Mouse (Mus musculus): Measurements from ENCODE around the gene Smyd3.

Smyd3 gene

GRCm38 (mm10) chr1:179120217-179120966 lies 397.4 kb downstream of the Smyd3 start:
- in situ Hi-C loops (cut with MboI): no loop called here

DNA sequence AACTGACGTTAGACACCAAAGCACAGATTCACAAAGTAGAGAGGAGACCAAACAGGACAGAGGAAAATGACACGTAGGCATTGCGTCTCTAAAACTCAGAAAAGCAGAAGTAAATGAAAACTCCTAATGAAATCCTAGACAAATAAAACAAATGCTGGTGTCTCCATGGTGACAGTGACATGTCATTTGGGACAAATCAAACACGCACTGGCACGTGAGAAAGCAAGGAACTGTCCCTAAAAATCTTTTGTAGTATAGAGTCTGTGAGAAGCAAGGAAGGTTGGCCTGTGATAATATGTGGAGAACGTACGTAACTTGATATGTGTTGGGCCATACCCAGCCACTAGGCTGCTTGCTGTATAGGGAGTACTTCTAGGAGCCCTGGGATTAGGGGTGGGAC lies 399.2 kb downstream of the Smyd3 start:
- in situ Hi-C loops (cut with MboI): no loop called here

- in situ Hi-C loops (cut with MboI): no loop called here
Measured at GRCm38 (mm10) chr1:179116729-179117663, 400.8 kb downstream of the Smyd3 start.

GRCm38 (mm10) chr1:179114833-179115495 lies 402.9 kb downstream of the Smyd3 start:
- in situ Hi-C loops (cut with MboI): no loop called here

DNA sequence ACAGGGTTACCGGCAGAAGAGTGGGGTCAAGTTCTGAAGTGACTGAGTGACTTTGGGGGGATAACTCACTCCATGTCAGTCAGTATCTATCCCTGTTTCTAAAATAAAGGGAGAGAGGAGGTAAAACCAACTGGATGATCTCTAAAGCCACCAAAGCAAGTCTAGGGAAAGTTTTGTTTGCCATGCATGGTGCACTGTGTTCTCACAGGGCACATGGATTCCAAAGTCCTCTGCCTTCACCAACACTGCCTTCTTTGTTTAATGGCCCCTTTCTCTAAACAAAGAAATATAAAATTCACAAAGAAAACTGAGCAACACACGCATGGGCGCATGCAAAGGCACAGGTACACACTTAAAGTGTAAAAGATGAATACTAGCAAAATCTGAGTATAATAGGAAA lies 403.5 kb downstream of the Smyd3 start:
- in situ Hi-C loops (cut with MboI): no loop called here

DNA sequence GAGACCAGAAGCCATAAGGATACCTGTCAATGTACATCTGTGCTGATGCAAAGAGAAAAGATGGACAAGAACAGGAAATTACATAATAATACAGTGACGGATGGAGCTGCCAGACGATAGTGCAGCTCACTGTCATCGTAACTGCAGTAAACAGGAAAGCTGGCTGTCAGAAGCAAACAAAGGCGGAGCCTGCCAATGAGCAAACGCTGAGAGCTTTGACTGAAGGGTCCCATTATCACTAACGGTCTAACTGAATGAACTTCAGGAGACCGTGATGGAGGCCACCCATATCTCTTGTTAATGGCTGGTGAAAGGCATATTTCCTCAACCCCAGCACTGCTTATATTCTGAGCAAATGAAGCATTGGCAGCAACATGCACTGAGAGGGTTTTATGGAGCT lies 409.1 kb downstream of the Smyd3 start:
- in situ Hi-C loops (cut with MboI): no loop called here

- in situ Hi-C loops (cut with MboI): no loop called here
Measured at GRCm38 (mm10) chr1:179107761-179108694, 409.8 kb downstream of the Smyd3 start.

DNA sequence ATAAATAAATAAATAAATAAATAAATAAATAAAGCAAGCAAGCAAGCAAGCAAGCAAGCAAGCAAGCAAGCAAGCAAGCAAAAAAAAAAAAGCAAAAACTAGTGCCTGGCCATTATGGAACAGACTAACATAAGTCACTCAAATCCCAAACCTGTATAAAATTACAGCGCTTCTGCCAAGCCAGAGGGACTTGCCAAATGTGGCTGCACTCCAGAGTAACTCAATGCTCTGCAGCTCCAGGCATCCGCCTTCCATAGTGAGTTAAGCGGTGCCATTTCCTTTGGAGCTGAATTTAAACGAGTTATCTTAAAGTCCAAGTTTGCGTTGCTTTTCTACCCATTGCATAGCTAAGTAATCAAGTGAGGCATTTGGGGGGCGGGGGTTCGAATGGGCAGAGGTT lies 410.6 kb downstream of the Smyd3 start:
- in situ Hi-C loops (cut with MboI): no loop called here

DNA sequence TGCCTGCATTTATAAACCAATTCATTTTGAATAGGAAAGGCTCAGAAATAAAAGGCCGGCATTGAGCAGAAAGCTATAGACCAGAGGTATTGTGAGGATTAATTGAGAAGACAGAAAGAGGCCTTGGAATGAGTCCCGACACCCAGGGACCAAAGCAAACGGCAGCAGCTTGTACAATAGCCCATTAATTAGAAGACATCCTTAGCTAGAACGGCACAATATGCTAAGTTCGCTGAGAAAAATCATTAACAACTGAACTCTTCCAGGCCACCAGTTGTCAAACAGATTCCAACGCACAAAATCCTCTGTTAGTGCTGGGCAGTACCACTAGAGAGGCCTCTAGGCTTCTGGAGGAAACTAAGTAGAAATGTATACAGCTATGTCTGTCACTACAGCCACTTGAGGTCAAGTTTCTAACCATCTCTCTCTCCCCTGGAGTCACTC lies 411.1 kb downstream of the Smyd3 start:
- in situ Hi-C loops (cut with MboI): no loop called here

- in situ Hi-C loops (cut with MboI): no loop called here
Measured at GRCm38 (mm10) chr1:179106103-179106701, 411.6 kb downstream of the Smyd3 start.

- in situ Hi-C loops (cut with MboI): no loop called here
Measured at GRCm38 (mm10) chr1:179104447-179104846, 413.4 kb downstream of the Smyd3 start.

DNA sequence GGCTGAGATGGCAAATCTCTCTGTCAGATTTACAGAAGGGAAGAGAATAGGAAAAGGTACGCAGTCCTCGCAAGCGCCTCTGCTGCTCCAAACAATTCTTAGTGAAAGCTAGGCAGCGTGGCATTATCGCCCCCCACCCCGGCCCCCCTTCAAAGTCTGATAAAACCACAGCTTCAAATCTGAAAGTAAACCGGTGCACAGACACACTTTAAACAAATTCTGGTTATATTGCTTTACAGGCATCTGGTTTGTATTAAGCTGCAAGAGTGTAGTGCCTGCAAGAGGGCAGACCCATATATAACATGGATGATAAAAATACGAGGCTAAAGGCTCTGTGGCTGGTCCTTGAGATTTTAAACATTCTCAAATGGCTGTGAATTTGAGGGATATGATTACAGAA lies 420.8 kb downstream of the Smyd3 start:
- in situ Hi-C loops (cut with MboI): no loop called here

DNA sequence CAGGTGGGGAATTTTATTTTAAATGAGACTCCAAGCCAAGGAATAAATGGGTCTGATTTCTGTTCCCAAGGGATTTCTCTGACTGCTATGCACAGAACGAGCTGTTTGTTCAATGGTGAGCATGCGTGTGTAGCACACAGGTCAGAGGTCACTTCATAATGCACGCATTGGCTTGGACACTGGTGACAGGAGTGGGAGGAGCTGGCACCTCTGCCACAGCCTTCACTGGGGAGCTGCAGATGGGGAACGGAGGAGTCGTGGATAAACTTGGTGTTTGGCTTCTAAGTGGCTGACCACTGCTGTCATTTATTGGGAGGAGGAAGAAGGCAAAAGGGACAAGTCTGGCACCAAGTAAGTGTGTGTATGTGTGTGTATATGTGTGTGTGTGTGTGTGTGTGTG lies 421.5 kb downstream of the Smyd3 start:
- in situ Hi-C loops (cut with MboI): no loop called here

- in situ Hi-C loops (cut with MboI): no loop called here
Measured at GRCm38 (mm10) chr1:179089174-179089573, 428.7 kb downstream of the Smyd3 start.

DNA sequence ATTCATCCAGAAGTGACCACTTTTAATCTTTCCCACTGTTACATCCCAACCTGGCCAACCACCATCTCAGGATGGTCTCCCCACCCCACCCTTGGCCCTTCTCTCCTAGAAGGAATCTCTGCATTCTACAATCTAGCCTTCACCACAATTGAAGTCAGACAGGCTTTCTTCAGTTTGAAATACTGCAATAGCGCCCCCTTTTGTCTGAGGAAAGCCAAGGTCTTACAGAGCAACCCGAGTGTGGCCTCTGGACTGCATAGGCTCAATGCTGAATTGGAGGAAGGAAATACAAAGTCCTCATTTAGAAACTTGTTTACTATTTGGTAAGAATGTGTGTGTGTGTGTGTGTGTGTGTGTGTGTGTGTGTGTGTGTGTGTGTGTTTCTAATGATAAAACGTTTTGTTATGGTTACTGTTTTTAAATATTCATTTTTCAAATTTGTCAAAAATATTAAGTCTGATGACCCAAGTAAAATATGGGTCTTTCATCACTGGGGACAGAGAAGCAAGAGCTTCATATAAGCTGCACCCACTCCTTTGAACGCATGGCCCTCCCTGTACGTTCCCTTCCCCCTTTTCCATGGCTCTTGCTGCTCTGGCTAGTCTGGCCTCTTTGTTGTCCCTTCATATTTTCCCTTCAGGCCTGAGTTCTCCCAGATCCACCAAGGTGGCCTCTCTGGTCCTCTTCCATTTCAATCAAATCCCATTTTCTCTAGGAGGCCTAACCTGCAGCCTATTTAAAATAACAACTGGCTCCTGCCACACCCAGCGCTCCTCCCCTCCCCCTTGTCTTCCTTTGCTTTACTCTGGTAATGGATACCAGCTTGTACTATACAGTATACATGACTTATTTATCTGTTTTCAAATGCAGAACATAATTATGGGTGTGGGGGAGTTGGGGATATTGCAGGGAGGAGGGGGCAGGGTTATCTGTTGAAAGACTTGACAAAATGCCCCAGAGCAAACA lies 430.5 kb downstream of the Smyd3 start:
- in situ Hi-C loops (cut with MboI): no loop called here

- in situ Hi-C loops (cut with MboI): no loop called here
Measured at GRCm38 (mm10) chr1:179086208-179086607, 431.6 kb downstream of the Smyd3 start.

GRCm38 (mm10) chr1:179083098-179083497 lies 434.7 kb downstream of the Smyd3 start:
- in situ Hi-C loops (cut with MboI): no loop called here

- in situ Hi-C loops (cut with MboI): no loop called here
Measured at GRCm38 (mm10) chr1:179073846-179074245, 444.0 kb downstream of the Smyd3 start.

DNA sequence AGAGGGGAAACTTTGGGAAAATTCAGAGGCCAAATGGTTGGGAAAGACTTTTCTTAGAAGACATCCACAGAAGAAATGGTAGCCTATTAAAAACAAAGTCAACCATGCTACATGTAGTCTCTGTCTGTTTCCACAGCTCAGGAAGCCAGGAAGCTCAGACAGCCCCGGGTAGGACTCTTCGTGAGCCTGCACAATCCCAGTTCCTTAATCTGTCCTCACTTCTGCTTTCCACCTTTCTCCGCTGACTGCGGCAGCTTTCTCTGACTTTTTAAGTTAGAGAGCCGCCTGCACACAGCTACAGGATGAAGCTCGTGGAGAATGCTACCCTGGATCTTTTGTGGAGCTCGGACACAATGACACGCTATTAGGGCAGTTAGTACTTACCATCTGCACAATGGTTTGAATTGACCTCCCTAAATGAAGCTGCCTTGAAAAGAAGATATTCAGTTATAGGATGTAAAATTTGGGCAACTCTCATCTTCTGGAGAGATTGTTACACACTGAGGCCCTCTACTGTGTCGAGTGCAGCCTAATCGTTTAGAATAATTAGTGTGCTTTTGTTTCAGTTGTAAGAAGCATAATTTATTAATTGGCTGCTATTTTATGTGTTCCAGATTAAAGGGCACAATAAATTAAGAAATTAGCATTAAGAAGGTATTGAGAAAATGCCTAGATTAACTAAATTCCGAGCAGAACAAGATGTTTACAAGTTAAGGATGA lies 444.7 kb downstream of the Smyd3 start:
- in situ Hi-C loops (cut with MboI): no loop called here
